Mouse (Mus musculus) forebrain, embryonic 12.5 days (tissue): ENCODE results near the gene Rhot1. TPM values are rescaled to one million over a fixed set of nuclear protein-coding genes. Genes with fewer than 3 reads are reported as not detected.
A peak's percentile ranks its signal among the peaks of the same experiment; 100 is the strongest.
"Not testable (repeated sequence)": the region's sequence is repeated elsewhere in the genome, so short reads cannot be mapped to it uniquely, and the experiment has no call there.

Experiments
- ATAC-seq: fragments of 200-750 bp; cut with Nextera tagmentation; 2 replicates; pipeline ENCODE4 v1.8.0; 2017; ENCODE audit warnings: moderate TSS enrichment; ENCODE audit not compliant: low FRiP score
- H3K27ac ChIP-seq: fragments of 300-500 bp; sonication (generic); 2 replicates; pipeline ENCODE4 v1.5.1; 2016; ENCODE audit warnings: mild to moderate bottlenecking
- H3K27me3 ChIP-seq: fragments of 300-500 bp; sonication (generic); 2 replicates; pipeline ENCODE4 v1.6.1; 2016; ENCODE audit warnings: mild to moderate bottlenecking
- H3K36me3 ChIP-seq: fragments of 300-500 bp; sonication (generic); replicated peaks from 2 replicates; pipeline ENCODE4 v1.6.1; 2016; ENCODE audit warnings: mild to moderate bottlenecking
- H3K4me1 ChIP-seq: fragments of 300-500 bp; sonication (generic); 2 replicates; pipeline ENCODE4 v1.6.1; 2016
- H3K4me2 ChIP-seq: fragments of 300-500 bp; sonication (generic); 2 replicates; pipeline ENCODE4 v1.6.1; 2016; ENCODE audit warnings: mild to moderate bottlenecking, moderate library complexity
- H3K4me3 ChIP-seq: fragments of 300-500 bp; sonication (generic); replicated peaks from 2 replicates; pipeline ENCODE4 v1.5.1; 2016; ENCODE audit warnings: mild to moderate bottlenecking
- H3K9ac ChIP-seq: fragments of 300-500 bp; sonication (generic); 2 replicates; pipeline ENCODE4 v1.6.1; 2016; ENCODE audit warnings: mild to moderate bottlenecking
- H3K9me3 ChIP-seq: fragments of 300-500 bp; sonication (generic); 2 replicates; pipeline ENCODE4 v1.6.1; 2016
- WGBS: fragments of 180-500 bp; shearing (Covaris S2); methylation state at CpG from one replicate; pipeline ENCODE4 v1.1.7; 2016; 5-methylcytosine and 5-hydroxymethylcytosine counted together
- polyA plus RNA-seq: library from polyadenylated mRNA; unstranded; fragments of >200 nt; fragmentation: Nextera tagmentation; extraction: Ambion mirVana; gene quantifications from 2 replicates; pipeline ENCODE4 v1.2.1, GENCODE M21; 2016

Rhot1 gene
- polyA plus RNA-seq, 1 experiment from 2014 or later = 61.9 TPM

- no peaks in the 10 kb centered on the region for H3K36me3 ChIP-seq
Measured at GRCm38 (mm10) chr11:80178316-80178715, 30.5 kb upstream of the Rhot1 start.

GRCm38 (mm10) chr11:80181021-80181749, 27.6 kb upstream of the Rhot1 start:
- H3K9ac ChIP-seq = no peak overlapping the region
- H3K36me3 ChIP-seq = no peaks in the 10 kb centered on the region
- no peak overlapping the region for H3K4me3 ChIP-seq
- peaks cover 7% of the 10 kb centered on the region for H3K4me1 ChIP-seq
- no peaks in the 10 kb centered on the region for H3K9me3 ChIP-seq
- H3K4me2 ChIP-seq = no peak overlapping the region
- ATAC-seq = no peak
- no peak overlapping the region for H3K27ac ChIP-seq
- WGBS = 75% methylated on average over 5 of the region's 5 CpGs
- H3K27me3 ChIP-seq = no peaks in the 10 kb centered on the region

More at GRCm38 (mm10) chr11:80178316-80178715, 30.5 kb upstream of the Rhot1 start:
- H3K4me1 ChIP-seq = no peaks in the 10 kb centered on the region
- no peak overlapping the region for H3K27ac ChIP-seq
- H3K27me3 ChIP-seq = no peaks in the 10 kb centered on the region
- no peak overlapping the region for H3K9ac ChIP-seq
- H3K4me2 ChIP-seq = no peak overlapping the region
- no peak for ATAC-seq
- WGBS = 87% methylated on average over 8 of the region's 8 CpGs
- no peaks in the 10 kb centered on the region for H3K9me3 ChIP-seq
- H3K4me3 ChIP-seq = no peak overlapping the region

GRCm38 (mm10) chr11:80183054-80183704, 25.6 kb upstream of the Rhot1 start:
- not testable (repeated sequence) for H3K27me3 ChIP-seq, H3K4me1 ChIP-seq, ATAC-seq, H3K27ac ChIP-seq, H3K9me3 ChIP-seq, H3K36me3 ChIP-seq
- Histone ChIP-seq H3K4me2 (peak overlapping the region; percentile 74), H3K4me3 (peak overlapping the region; percentile 55), H3K9ac (peak overlapping the region; percentile 59)
- 42% methylated on average over 12 of the region's 12 CpGs for WGBS

- no peaks in the 10 kb centered on the region for H3K9me3 ChIP-seq
- H3K36me3 ChIP-seq = no peaks in the 10 kb centered on the region
- WGBS = 2% methylated on average over 33 of the region's 33 CpGs
- H3K4me3 ChIP-seq = peak within 1 kb of the TSS; percentile 55
- no peaks in the 10 kb centered on the region for H3K27me3 ChIP-seq
- ATAC-seq = 0 out of 2 replicates have a peak, but pooled peaks have one; percentile 58
- H3K9ac ChIP-seq = peak within 1 kb of the TSS; percentile 59
- H3K4me1 ChIP-seq = peaks cover 7% of the 10 kb centered on the region
- H3K27ac ChIP-seq = no peak within 1 kb of the TSS
- peak within 1 kb of the TSS; percentile 74 for H3K4me2 ChIP-seq
Measured at GRCm38 (mm10) chr11:80183705-80184255, 25.0 kb upstream of the Rhot1 start, which contains the start of gene Rnf135. Gene Rnf135, plus strand, starts transcription at chr11:80183851.

GRCm38 (mm10) chr11:80184531-80185071, 24.2 kb upstream of the Rhot1 start:
- Histone ChIP-seq H3K4me3 (peak overlapping the region; percentile 55; the same call in 1 of the 2 replicates), H3K27ac (no peak overlapping the region), H3K27me3 (no peaks in the 10 kb centered on the region), H3K4me2 (peak overlapping the region; percentile 74), H3K4me1 (peaks cover 7% of the 10 kb centered on the region), H3K36me3 (no peaks in the 10 kb centered on the region), H3K9me3 (no peaks in the 10 kb centered on the region), H3K9ac (no peak overlapping the region)
- no peak for ATAC-seq
- WGBS = 89% methylated on average over 6 of the region's 6 CpGs

GRCm38 (mm10) chr11:80185441-80185976, 23.3 kb upstream of the Rhot1 start:
- WGBS = 58% methylated on average over 5 of the region's 5 CpGs
- not testable (repeated sequence) for H3K27ac ChIP-seq, H3K4me2 ChIP-seq, H3K4me3 ChIP-seq, H3K9ac ChIP-seq, ATAC-seq, H3K9me3 ChIP-seq, H3K4me1 ChIP-seq, H3K27me3 ChIP-seq, H3K36me3 ChIP-seq

- no peaks in the 10 kb centered on the region for H3K9me3 ChIP-seq
- 80% methylated on average over 4 of the region's 4 CpGs for WGBS
- no peak overlapping the region for H3K9ac ChIP-seq
- no peak overlapping the region for H3K4me3 ChIP-seq
- no peak for ATAC-seq
- peaks cover 3% of the 10 kb centered on the region; the same call in 1 of the 2 replicates for H3K36me3 ChIP-seq
- H3K4me2 ChIP-seq = no peak overlapping the region
- no peak overlapping the region for H3K27ac ChIP-seq
- H3K27me3 ChIP-seq = no peaks in the 10 kb centered on the region
- no peaks in the 10 kb centered on the region for H3K4me1 ChIP-seq
Measured at GRCm38 (mm10) chr11:80190280-80190679, 18.5 kb upstream of the Rhot1 start.

- ATAC-seq = no peak
- no peak overlapping the region for H3K9ac ChIP-seq
- no peaks in the 10 kb centered on the region for H3K27me3 ChIP-seq
- peaks cover 3% of the 10 kb centered on the region; the same call in 1 of the 2 replicates for H3K36me3 ChIP-seq
- no peak overlapping the region for H3K27ac ChIP-seq
- no peaks in the 10 kb centered on the region for H3K4me1 ChIP-seq
- WGBS = 65% methylated on average over 4 of the region's 4 CpGs
- H3K4me3 ChIP-seq = no peak overlapping the region
- H3K9me3 ChIP-seq = no peaks in the 10 kb centered on the region
- no peak overlapping the region for H3K4me2 ChIP-seq
Measured at GRCm38 (mm10) chr11:80193827-80194226, 15.0 kb upstream of the Rhot1 start.

- WGBS = 79% methylated on average over 7 of the region's 7 CpGs
- Histone ChIP-seq H3K36me3 (peaks cover 3% of the 10 kb centered on the region; the same call in 1 of the 2 replicates), H3K9me3 (no peaks in the 10 kb centered on the region), H3K4me1 (no peaks in the 10 kb centered on the region), H3K27ac (no peak overlapping the region), H3K27me3 (no peaks in the 10 kb centered on the region), H3K4me3 (no peak overlapping the region), H3K4me2 (no peak overlapping the region), H3K9ac (no peak overlapping the region)
- ATAC-seq = no peak
Measured at GRCm38 (mm10) chr11:80196351-80196750, 12.5 kb upstream of the Rhot1 start.

GRCm38 (mm10) chr11:80199316-80199715, 9.5 kb upstream of the Rhot1 start:
- ATAC-seq = no peak

GRCm38 (mm10) chr11:80199773-80200172, 9.0 kb upstream of the Rhot1 start:
- Histone ChIP-seq H3K9me3 (no peaks in the 10 kb centered on the region), H3K4me1 (no peaks in the 10 kb centered on the region), H3K4me2 (no peak overlapping the region), H3K4me3 (no peak overlapping the region), H3K9ac (no peak overlapping the region), H3K27me3 (no peaks in the 10 kb centered on the region), H3K36me3 (no peaks in the 10 kb centered on the region), H3K27ac (no peak overlapping the region)
- 94% methylated on average over 2 of the region's 2 CpGs for whole genome bisulfite sequencing
- ATAC-seq = no peak

More at GRCm38 (mm10) chr11:80199316-80199715, 9.5 kb upstream of the Rhot1 start:
- H3K9me3 ChIP-seq = no peaks in the 10 kb centered on the region
- H3K9ac ChIP-seq = no peak overlapping the region
- H3K27me3 ChIP-seq = no peaks in the 10 kb centered on the region
- H3K27ac ChIP-seq = no peak overlapping the region
- 91% methylated on average over 3 of the region's 3 CpGs for WGBS
- no peak overlapping the region for H3K4me2 ChIP-seq
- no peak overlapping the region for H3K4me3 ChIP-seq
- H3K4me1 ChIP-seq = no peaks in the 10 kb centered on the region
- peaks cover 3% of the 10 kb centered on the region; the same call in 1 of the 2 replicates for H3K36me3 ChIP-seq

- Histone ChIP-seq H3K27me3 (no peaks in the 10 kb centered on the region), H3K27ac (no peak overlapping the region), H3K4me3 (no peak overlapping the region), H3K9me3 (no peaks in the 10 kb centered on the region), H3K9ac (no peak overlapping the region), H3K4me2 (no peak overlapping the region), H3K4me1 (no peaks in the 10 kb centered on the region), H3K36me3 (no peaks in the 10 kb centered on the region)
- 63% methylated on average over 1 of the region's 1 CpGs for WGBS
- ATAC-seq = no peak
Measured at GRCm38 (mm10) chr11:80200326-80200725, 8.5 kb upstream of the Rhot1 start.
